Mouse (Mus musculus) kidney, embryonic 14.5 days (tissue): ENCODE measurements around the gene D5Ertd579e. TPM values are rescaled to one million over a fixed set of nuclear protein-coding genes. Genes with fewer than 3 reads are reported as not detected.

Source experiments
- ATAC-seq: fragments of 200-750 bp; cut with Nextera tagmentation; 2 replicates; pipeline ENCODE4 v1.8.0; 2017; ENCODE audit warnings: moderate number of reproducible peaks, mild to moderate bottlenecking, moderate TSS enrichment, moderate library complexity; ENCODE audit not compliant: low FRiP score, low TSS enrichment
- H3K27ac ChIP-seq: fragments of 300-500 bp; sonication (generic); 2 replicates; pipeline ENCODE4 v1.5.1; 2014; ENCODE audit warnings: low read depth, mild to moderate bottlenecking, low read length, moderate library complexity, mixed read lengths
- H3K27me3 ChIP-seq: fragments of 300-500 bp; sonication (generic); 2 replicates; pipeline ENCODE4 v1.6.1; 2014; ENCODE audit warnings: mild to moderate bottlenecking, low read length; ENCODE audit not compliant: control insufficient read depth, insufficient read depth
- H3K36me3 ChIP-seq: fragments of 300-500 bp; sonication (generic); 2 replicates; pipeline ENCODE4 v1.6.1; 2014; ENCODE audit warnings: low read length, mixed read lengths; ENCODE audit not compliant: control insufficient read depth, insufficient read depth
- H3K4me1 ChIP-seq: fragments of 300-500 bp; sonication (generic); 2 replicates; pipeline ENCODE4 v1.6.1; 2014; ENCODE audit warnings: low read length, mixed read lengths; ENCODE audit not compliant: control insufficient read depth, insufficient read depth
- H3K4me2 ChIP-seq: fragments of 300-500 bp; sonication (generic); replicated peaks from 2 replicates; pipeline ENCODE4 v1.6.1; 2014; ENCODE audit warnings: low read depth, mild to moderate bottlenecking, low read length
- H3K4me3 ChIP-seq: fragments of 300-500 bp; sonication (generic); 2 replicates; pipeline ENCODE4 v1.5.1; 2014; ENCODE audit warnings: mild to moderate bottlenecking, low read length
- H3K9ac ChIP-seq: fragments of 300-500 bp; sonication (generic); 2 replicates; pipeline ENCODE4 v1.6.1; 2014; ENCODE audit warnings: low read depth, mild to moderate bottlenecking, low read length, moderate library complexity
- H3K9me3 ChIP-seq: fragments of 300-500 bp; sonication (generic); 2 replicates; pipeline ENCODE4 v1.6.1; 2016; ENCODE audit warnings: low read length; ENCODE audit not compliant: control insufficient read depth
- WGBS: fragments of 180-500 bp; shearing (Covaris S2); extraction: QIAGEN DNeasy Blood & Tissue Kit; methylation state at CpG from one replicate; pipeline ENCODE4 v1.1.7; 2014; 5-methylcytosine and 5-hydroxymethylcytosine counted together
- polyA plus RNA-seq: library from polyadenylated mRNA; unstranded; fragments of >200 nt; fragmentation: Nextera tagmentation; extraction: Ambion mirVana; gene quantifications from 2 replicates; pipeline ENCODE4 v1.2.1, GENCODE M21; 2014

The D5Ertd579e gene
- polyA plus RNA-seq, 1 experiment from 2014 or later = 30.7 TPM

- H3K36me3 ChIP-seq = no peaks in the 10 kb centered on the region
- no peak overlapping the region for H3K4me3 ChIP-seq
- WGBS = 74% methylated on average over 5 of the region's 5 CpGs
- H3K27me3 ChIP-seq = no peaks in the 10 kb centered on the region
- peaks cover 10% of the 10 kb centered on the region for H3K4me1 ChIP-seq
- H3K9me3 ChIP-seq = no peaks in the 10 kb centered on the region
- no peak for ATAC-seq
- H3K9ac ChIP-seq = no peak overlapping the region
- no peak overlapping the region for H3K27ac ChIP-seq
- H3K4me2 ChIP-seq = no peak overlapping the region
Observed at GRCm38 (mm10) chr5:36698689-36699088, 2.9 kb upstream of the D5Ertd579e start.

- H3K4me1 ChIP-seq = peaks cover 13% of the 10 kb centered on the region
- WGBS = 74% methylated on average over 7 of the region's 7 CpGs
- H3K27ac ChIP-seq = no peak overlapping the region
Observed at GRCm38 (mm10) chr5:36698067-36698670, 2.3 kb upstream of the D5Ertd579e start.

GRCm38 (mm10) chr5:36696504-36697300, 878 bp upstream of the D5Ertd579e start:
- WGBS = 75% methylated on average over 11 of the region's 11 CpGs
- Histone ChIP-seq H3K4me3 (no peak overlapping the region), H3K9me3 (no peaks in the 10 kb centered on the region), H3K9ac (no peak overlapping the region), H3K27ac (no peak overlapping the region), H3K4me1 (peaks cover 13% of the 10 kb centered on the region), H3K27me3 (no peaks in the 10 kb centered on the region), H3K4me2 (peak overlapping the region; percentile 66), H3K36me3 (no peaks in the 10 kb centered on the region)
- ATAC-seq = no peak

More at GRCm38 (mm10) chr5:36698067-36698670, 2.3 kb upstream of the D5Ertd579e start:
- ATAC-seq = no peak
- Histone ChIP-seq H3K9ac (no peak overlapping the region), H3K4me3 (no peak overlapping the region), H3K4me2 (no peak overlapping the region), H3K36me3 (no peaks in the 10 kb centered on the region), H3K27me3 (no peaks in the 10 kb centered on the region), H3K9me3 (no peaks in the 10 kb centered on the region)

- WGBS = 9% methylated on average over 14 of the region's 14 CpGs
Observed at GRCm38 (mm10) chr5:36695005-36695404, 819 bp downstream of the D5Ertd579e start.

GRCm38 (mm10) chr5:36693651-36694050, 2.2 kb downstream of the D5Ertd579e start:
- Histone ChIP-seq H3K4me2 (no peak overlapping the region), H3K9ac (no peak overlapping the region), H3K9me3 (no peaks in the 10 kb centered on the region)

More at GRCm38 (mm10) chr5:36695005-36695404, 819 bp downstream of the D5Ertd579e start:
- Histone ChIP-seq H3K9ac (peak overlapping the region; percentile 95), H3K27ac (peak overlapping the region; percentile 88), H3K27me3 (no peaks in the 10 kb centered on the region), H3K4me2 (peak overlapping the region; percentile 66), H3K36me3 (no peaks in the 10 kb centered on the region), H3K4me1 (peaks cover 13% of the 10 kb centered on the region), H3K9me3 (no peaks in the 10 kb centered on the region), H3K4me3 (peak overlapping the region; percentile 82)
- no peak for ATAC-seq

GRCm38 (mm10) chr5:36691423-36691822, 4.4 kb downstream of the D5Ertd579e start:
- Histone ChIP-seq H3K27me3 (no peaks in the 10 kb centered on the region), H3K36me3 (no peaks in the 10 kb centered on the region), H3K27ac (no peak overlapping the region), H3K4me2 (no peak overlapping the region), H3K9ac (no peak overlapping the region), H3K4me1 (peaks cover 13% of the 10 kb centered on the region), H3K4me3 (no peak overlapping the region), H3K9me3 (no peaks in the 10 kb centered on the region)
- WGBS = 78% methylated on average over 1 of the region's 1 CpGs
- no peak for ATAC-seq

More at GRCm38 (mm10) chr5:36693651-36694050, 2.2 kb downstream of the D5Ertd579e start:
- Histone ChIP-seq H3K4me3 (no peak overlapping the region), H3K36me3 (no peaks in the 10 kb centered on the region), H3K4me1 (peaks cover 13% of the 10 kb centered on the region), H3K27me3 (no peaks in the 10 kb centered on the region), H3K27ac (no peak overlapping the region)
- ATAC-seq = no peak
- WGBS = 75% methylated on average over 2 of the region's 2 CpGs

GRCm38 (mm10) chr5:36685170-36685569, 10.7 kb downstream of the D5Ertd579e start:
- Histone ChIP-seq H3K9ac (no peak overlapping the region), H3K4me2 (no peak overlapping the region), H3K4me3 (no peak overlapping the region), H3K36me3 (no peaks in the 10 kb centered on the region), H3K9me3 (no peaks in the 10 kb centered on the region), H3K4me1 (no peaks in the 10 kb centered on the region), H3K27me3 (no peaks in the 10 kb centered on the region), H3K27ac (no peak overlapping the region)
- WGBS = 85% methylated on average over 4 of the region's 4 CpGs
- ATAC-seq = no peak

- WGBS = 96% methylated on average over 1 of the region's 1 CpGs
- no peaks in the 10 kb centered on the region for H3K27me3 ChIP-seq
- no peak for ATAC-seq
- no peaks in the 10 kb centered on the region for H3K36me3 ChIP-seq
- H3K4me2 ChIP-seq = no peak overlapping the region
- no peaks in the 10 kb centered on the region for H3K9me3 ChIP-seq
- no peak overlapping the region for H3K9ac ChIP-seq
- H3K27ac ChIP-seq = no peak overlapping the region
- H3K4me1 ChIP-seq = peaks cover 9% of the 10 kb centered on the region
- no peak overlapping the region for H3K4me3 ChIP-seq
Observed at GRCm38 (mm10) chr5:36683586-36683985, 12.2 kb downstream of the D5Ertd579e start.

- Histone ChIP-seq H3K4me3 (no peak overlapping the region), H3K36me3 (no peaks in the 10 kb centered on the region), H3K27ac (no peak overlapping the region), H3K9me3 (no peaks in the 10 kb centered on the region), H3K4me1 (peaks cover 17% of the 10 kb centered on the region), H3K9ac (no peak overlapping the region), H3K27me3 (no peaks in the 10 kb centered on the region), H3K4me2 (no peak overlapping the region)
- no peak for ATAC-seq
Observed at GRCm38 (mm10) chr5:36681219-36681618, 14.6 kb downstream of the D5Ertd579e start.
